Comparison of ENCODE assay signal across 12 mouse cellular contexts in the genomic region with DNA sequence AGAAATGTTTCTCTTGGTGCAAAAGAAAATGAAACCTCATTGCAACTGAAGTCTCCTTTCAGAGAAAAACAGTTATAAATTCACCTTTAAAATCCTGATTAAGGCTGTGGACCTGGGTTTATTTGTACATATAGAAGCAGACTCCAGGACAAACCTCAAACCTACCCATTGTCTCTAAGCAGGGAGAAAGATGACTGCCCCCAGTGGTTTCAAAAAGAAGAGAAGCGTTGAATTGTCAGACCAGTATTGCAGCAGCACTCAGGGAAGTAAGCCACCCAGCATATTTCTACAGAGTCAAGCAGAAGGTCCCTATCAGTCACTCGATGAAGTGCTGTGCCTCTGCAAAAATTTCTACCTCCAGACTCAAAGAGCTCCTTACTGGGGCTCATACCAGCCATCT.
"Had no signal": no experiment of that assay in that cellular context is flagged by ENCODE, and none has a peak within 500 bp of the region (broad histone marks: within the 10 kb centered on the region; RNA-seq: fewer than 3 reads in every experiment).

No protein-coding gene starts in this region.

- ATAC-seq: intestine, embryonic 16.5 days; liver, embryonic 12.5 days had no signal

- H3K4me2 ChIP-seq: kidney, embryonic 15.5 days; limb, embryonic 15.5 days; liver, embryonic 12.5 days; lung, embryonic 15.5 days; midbrain, embryonic 12.5 days; neural tube, embryonic 13.5 days; stomach, embryonic 15.5 days had no signal

- H3K4me3 ChIP-seq: kidney, embryonic 15.5 days; limb, embryonic 15.5 days; liver, embryonic 12.5 days; lung, embryonic 15.5 days; midbrain, embryonic 12.5 days; neural tube, embryonic 13.5 days; stomach, embryonic 15.5 days had no signal

- H3K9me3 ChIP-seq: kidney, embryonic 15.5 days; limb, embryonic 15.5 days; liver, embryonic 12.5 days; lung, embryonic 15.5 days; midbrain, embryonic 12.5 days; neural tube, embryonic 13.5 days; stomach, embryonic 15.5 days had no signal

- H3K27ac ChIP-seq: kidney, embryonic 15.5 days; limb, embryonic 15.5 days; liver, embryonic 12.5 days; lung, embryonic 15.5 days; midbrain, embryonic 12.5 days; neural tube, embryonic 13.5 days; stomach, embryonic 15.5 days had no signal

- H3K27me3 ChIP-seq: kidney, embryonic 15.5 days; liver, embryonic 12.5 days; lung, embryonic 15.5 days; midbrain, embryonic 12.5 days; stomach, embryonic 15.5 days had no signal

- DNase-seq: kidney, adult 2 months; kidney, postnatal 36 days; right cerebral cortex, postnatal 14 days; thymus, postnatal 4 days had no signal

- H3K9ac ChIP-seq: kidney, embryonic 15.5 days; limb, embryonic 15.5 days; liver, embryonic 12.5 days; lung, embryonic 15.5 days; midbrain, embryonic 12.5 days; neural tube, embryonic 13.5 days; stomach, embryonic 15.5 days had no signal

- H3K36me3 ChIP-seq: kidney, embryonic 15.5 days; limb, embryonic 15.5 days; liver, embryonic 12.5 days; lung, embryonic 15.5 days; midbrain, embryonic 12.5 days; neural tube, embryonic 13.5 days; stomach, embryonic 15.5 days had no signal

- H3K4me1 ChIP-seq: liver, embryonic 12.5 days; neural tube, embryonic 13.5 days; stomach, embryonic 15.5 days had no signal
